Mouse (Mus musculus) myocyte (in vitro differentiated cells): ENCODE results near the gene H2afy.

Experiments used
- MAX ChIP-seq: IDR thresholded peaks from one replicate; pipeline ENCODE4 v1.6.1; 2011; ENCODE audit warnings: low read depth, mild to moderate bottlenecking, control low read depth
- MYOG ChIP-seq, 3 experiments: IDR thresholded peaks; one replicate each; pipeline ENCODE4 v1.6.1; 2011; ENCODE audit warnings: control low read depth in 2 of 3, low read depth in 2 of 3, mild to moderate bottlenecking in 2 of 3; ENCODE audit not compliant: insufficient read length in 2 of 3, control insufficient read depth in 1 of 3, insufficient read depth in 1 of 3
- POLR2A ChIP-seq: IDR thresholded peaks from one replicate; pipeline ENCODE4 v1.6.1; 2011; ENCODE audit warnings: low read depth, mild to moderate bottlenecking, control low read depth, moderate library complexity; ENCODE audit not compliant: insufficient read length
- REST ChIP-seq: IDR thresholded peaks from one replicate; pipeline ENCODE4 v1.6.1; 2011; ENCODE audit warnings: mild to moderate bottlenecking, control low read depth, moderate library complexity; ENCODE audit not compliant: insufficient read depth, insufficient read length
- TCF3 ChIP-seq: IDR thresholded peaks from one replicate; pipeline ENCODE4 v1.6.1; 2011; ENCODE audit warnings: low read depth, control low read depth; ENCODE audit not compliant: insufficient read length

GRCm38 (mm10) chr13:56079616-56080015, 56.5 kb downstream of the H2afy start:
- no peak for TF ChIP-seq REST
- peak; percentile 17 for TF ChIP-seq TCF3
- TF ChIP-seq MYOG (IDR thresholded peaks at IDR 0.05; ENCODE audit: control insufficient read depth in 1 of 3, insufficient read depth in 1 of 3, insufficient read length in 2 of 3, low read depth in 2 of 3), result peak in 1 of 3 experiments; percentile 74
- no peak for TF ChIP-seq POLR2A
- TF ChIP-seq MAX, result no peak
